Mouse (Mus musculus): ENCODE data around the gene Gm12216. TPM values are rescaled to one million over a fixed set of nuclear protein-coding genes. Genes with fewer than 3 reads are reported as not detected.

Gene Gm12216
- total RNA-seq, 1 experiment: 0.27 TPM

GRCm38 (mm10) chr11:53843106-53843505 is 15.9 kb downstream of the Gm12216 start:
- Histone ChIP-seq H3K4me3 (ENCODE audit: insufficient read depth in 1 of 2, low read depth in 1 of 2, low read length in 2 of 2, poor library complexity in 1 of 2, severe bottlenecking in 1 of 2) (no peak overlapping the region), H3K27ac (ENCODE audit: insufficient read depth, low read depth, low read length, poor library complexity, severe bottlenecking) (no peak overlapping the region), H3K9ac (ENCODE audit: insufficient read depth, low read depth, low read length, poor library complexity, severe bottlenecking) (no peak overlapping the region), H3K9me3 (ENCODE audit: control insufficient read depth, insufficient read depth, low read depth, low read length) (no peaks in the 10 kb centered on the region), H3K4me1 (ENCODE audit: control insufficient read depth in 2 of 2, insufficient read depth in 2 of 2, low read length in 2 of 2, poor library complexity in 1 of 2) (peaks cover 0 to 15% of the 10 kb centered on the region in 2 experiments; a peak in 1 of 4 replicates), H3K36me3 (ENCODE audit: control insufficient read depth, insufficient read depth, low read length, poor library complexity, severe bottlenecking) (no peaks in the 10 kb centered on the region)
- DNase-seq (ENCODE audit: low read depth, low spot score): no peak
- TF ChIP-seq CHD2 (IDR thresholded peaks at IDR 0.05; ENCODE audit: low read depth, low read length): no peak
- no peak for TF ChIP-seq ZNF384 (IDR thresholded peaks at IDR 0.05; ENCODE audit: low read depth, low read length)
- TF ChIP-seq HCFC1 (IDR thresholded peaks at IDR 0.05; ENCODE audit: borderline replicate concordance, insufficient read depth, low read length): no peak
- in situ Hi-C loops (cut with MboI; ENCODE audit: low sequenced_read_pairs in 2 of 2, unreplicated experiment in 2 of 2): no loop called here

DNA sequence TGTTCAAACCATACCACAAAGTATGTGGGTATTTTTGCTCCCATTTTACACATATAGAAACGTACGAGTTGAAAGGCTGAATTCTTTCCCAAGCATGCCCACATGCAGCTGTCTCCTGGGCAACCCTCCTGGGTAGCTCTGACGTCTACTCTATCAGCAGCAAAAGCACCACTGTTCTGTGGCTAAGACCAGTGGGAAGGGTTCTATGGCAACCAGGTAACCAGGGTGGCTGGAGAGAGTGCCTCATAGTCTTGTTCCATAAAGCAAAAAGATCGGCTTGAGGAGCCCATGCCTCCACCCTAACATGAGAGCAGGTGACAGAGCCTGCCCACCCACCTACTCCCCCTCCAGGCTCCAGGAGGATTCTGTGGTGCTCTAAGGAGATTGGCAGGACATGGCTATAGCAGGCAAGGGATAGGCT is 16.9 kb downstream of the Gm12216 start:
- Histone ChIP-seq H3K4me3 (ENCODE audit: insufficient read depth in 1 of 2, low read depth in 1 of 2, low read length in 2 of 2, poor library complexity in 1 of 2, severe bottlenecking in 1 of 2) (no peak overlapping the region), H3K27ac (ENCODE audit: insufficient read depth, low read depth, low read length, poor library complexity, severe bottlenecking) (no peak overlapping the region), H3K9ac (ENCODE audit: insufficient read depth, low read depth, low read length, poor library complexity, severe bottlenecking) (no peak overlapping the region), H3K4me1 (ENCODE audit: control insufficient read depth in 2 of 2, insufficient read depth in 2 of 2, low read length in 2 of 2, poor library complexity in 1 of 2) (peaks cover 0 to 15% of the 10 kb centered on the region in 2 experiments; a peak in 1 of 4 replicates), H3K9me3 (ENCODE audit: control insufficient read depth, insufficient read depth, low read depth, low read length) (no peaks in the 10 kb centered on the region), H3K36me3 (ENCODE audit: control insufficient read depth, insufficient read depth, low read length, poor library complexity, severe bottlenecking) (no peaks in the 10 kb centered on the region)
- no peak for DNase-seq (ENCODE audit: low read depth, low spot score)
- in situ Hi-C loops (cut with MboI; ENCODE audit: low sequenced_read_pairs in 2 of 2, unreplicated experiment in 2 of 2): no loop called here
- TF ChIP-seq ZC3H11A (IDR thresholded peaks at IDR 0.05; ENCODE audit: borderline replicate concordance, low read depth, low read length) (no peak), ZNF384 (IDR thresholded peaks at IDR 0.05; ENCODE audit: low read depth, low read length) (no peak)

DNA sequence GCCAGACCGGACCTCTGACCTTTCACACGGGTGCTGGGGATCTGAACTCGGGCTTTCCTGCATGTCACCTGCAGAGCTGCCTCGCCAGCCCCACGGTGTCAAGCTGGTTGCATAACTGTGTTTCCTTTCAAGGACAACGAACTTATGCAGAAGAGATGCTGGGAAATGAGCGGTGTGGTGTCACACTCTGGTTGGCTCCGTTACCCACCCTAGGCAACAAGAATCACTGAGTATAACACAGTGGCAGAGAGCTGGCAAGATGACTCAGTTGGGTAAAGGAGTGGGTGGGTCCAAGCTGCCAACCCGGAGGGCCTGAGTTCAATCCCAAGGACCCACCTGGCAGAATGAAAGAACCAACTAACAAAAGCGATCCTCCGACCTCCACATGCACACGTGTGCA is 17.5 kb downstream of the Gm12216 start:
- DNase-seq (ENCODE audit: low read depth, low spot score): no peak
- in situ Hi-C loops (cut with MboI; ENCODE audit: low sequenced_read_pairs in 2 of 2, unreplicated experiment in 2 of 2): no loop called here
- H3K9me3 ChIP-seq (ENCODE audit: control insufficient read depth, insufficient read depth, low read depth, low read length): no peaks in the 10 kb centered on the region
- TF ChIP-seq CHD2 (IDR thresholded peaks at IDR 0.05; ENCODE audit: low read depth, low read length) (no peak), ZC3H11A (IDR thresholded peaks at IDR 0.05; ENCODE audit: borderline replicate concordance, low read depth, low read length) (no peak), ZNF384 (IDR thresholded peaks at IDR 0.05; ENCODE audit: low read depth, low read length) (no peak)
- no peak overlapping the region for H3K27ac ChIP-seq (ENCODE audit: insufficient read depth, low read depth, low read length, poor library complexity, severe bottlenecking)
- H3K4me3 ChIP-seq (ENCODE audit: insufficient read depth in 1 of 2, low read depth in 1 of 2, low read length in 2 of 2, poor library complexity in 1 of 2, severe bottlenecking in 1 of 2): no peak overlapping the region
- H3K9ac ChIP-seq (ENCODE audit: insufficient read depth, low read depth, low read length, poor library complexity, severe bottlenecking): no peak overlapping the region
- peaks cover 0 to 15% of the 10 kb centered on the region in 2 experiments; a peak in 1 of 4 replicates for H3K4me1 ChIP-seq (ENCODE audit: control insufficient read depth in 2 of 2, insufficient read depth in 2 of 2, low read length in 2 of 2, poor library complexity in 1 of 2)
- no peaks in the 10 kb centered on the region for H3K36me3 ChIP-seq (ENCODE audit: control insufficient read depth, insufficient read depth, low read length, poor library complexity, severe bottlenecking)

GRCm38 (mm10) chr11:53839663-53840642 is 19.1 kb downstream of the Gm12216 start:
- H3K9me3 ChIP-seq (ENCODE audit: control insufficient read depth, insufficient read depth, low read depth, low read length): no peaks in the 10 kb centered on the region
- DNase-seq (ENCODE audit: low read depth, low spot score): no peak
- no peak overlapping the region for H3K27ac ChIP-seq (ENCODE audit: insufficient read depth, low read depth, low read length, poor library complexity, severe bottlenecking)
- in situ Hi-C loops (cut with MboI; ENCODE audit: low sequenced_read_pairs in 2 of 2, unreplicated experiment in 2 of 2): no loop called here
- no peak overlapping the region for H3K9ac ChIP-seq (ENCODE audit: insufficient read depth, low read depth, low read length, poor library complexity, severe bottlenecking)
- peaks cover 0 to 10% of the 10 kb centered on the region in 2 experiments; a peak in 1 of 4 replicates for H3K4me1 ChIP-seq (ENCODE audit: control insufficient read depth in 2 of 2, insufficient read depth in 2 of 2, low read length in 2 of 2, poor library complexity in 1 of 2)
- no peak overlapping the region for H3K4me3 ChIP-seq (ENCODE audit: insufficient read depth in 1 of 2, low read depth in 1 of 2, low read length in 2 of 2, poor library complexity in 1 of 2, severe bottlenecking in 1 of 2)
- TF ChIP-seq HCFC1 (IDR thresholded peaks at IDR 0.05; ENCODE audit: borderline replicate concordance, insufficient read depth, low read length) (no peak), MAFK (IDR thresholded peaks at IDR 0.05; ENCODE audit: insufficient read depth, low read depth, low read length) (no peak), ZC3H11A (IDR thresholded peaks at IDR 0.05; ENCODE audit: borderline replicate concordance, low read depth, low read length) (no peak), CHD2 (IDR thresholded peaks at IDR 0.05; ENCODE audit: low read depth, low read length) (no peak), ZNF384 (IDR thresholded peaks at IDR 0.05; ENCODE audit: low read depth, low read length) (no peak)
- no peaks in the 10 kb centered on the region for H3K36me3 ChIP-seq (ENCODE audit: control insufficient read depth, insufficient read depth, low read length, poor library complexity, severe bottlenecking)

Measured in ES-E14 (cell line).